Mouse (Mus musculus) lung, embryonic 16.5 days (tissue): ENCODE measurements around the gene Pum1. TPM values are rescaled to one million over a fixed set of nuclear protein-coding genes. Genes with fewer than 3 reads are reported as not detected.
"Not testable (repeated sequence)": the region's sequence is repeated elsewhere in the genome, so short reads cannot be mapped to it uniquely, and the experiment has no call there.

Experiments
- ATAC-seq: fragments of 200-750 bp; cut with Nextera tagmentation; 2 replicates; pipeline ENCODE4 v1.8.0; 2017; ENCODE audit warnings: low read depth, mild to moderate bottlenecking, moderate library complexity
- H3K27ac ChIP-seq: fragments of 300-500 bp; sonication (generic); 2 replicates; pipeline ENCODE4 v1.5.1; 2014; ENCODE audit warnings: mild to moderate bottlenecking, control low read depth, low read length
- H3K27me3 ChIP-seq: fragments of 300-500 bp; sonication (generic); 2 replicates; pipeline ENCODE4 v1.6.1; 2014; ENCODE audit warnings: low read depth, low read length, mixed read lengths; ENCODE audit not compliant: control insufficient read depth, insufficient read depth
- H3K36me3 ChIP-seq: fragments of 300-500 bp; sonication (generic); 2 replicates; pipeline ENCODE4 v1.6.1; 2014; ENCODE audit warnings: low read length; ENCODE audit not compliant: control insufficient read depth, insufficient read depth
- H3K4me1 ChIP-seq: fragments of 300-500 bp; sonication (generic); replicated peaks from 2 replicates; pipeline ENCODE4 v1.6.1; 2014; ENCODE audit warnings: low read length, mixed read lengths; ENCODE audit not compliant: control insufficient read depth, insufficient read depth
- H3K4me2 ChIP-seq: fragments of 300-500 bp; sonication (generic); 2 replicates; pipeline ENCODE4 v1.6.1; 2014; ENCODE audit warnings: low read depth, low read length, control low read depth
- H3K4me3 ChIP-seq: fragments of 300-500 bp; sonication (generic); 2 replicates; pipeline ENCODE4 v1.5.1; 2014; ENCODE audit warnings: mild to moderate bottlenecking, low read length, control low read depth
- H3K9ac ChIP-seq: fragments of 300-500 bp; sonication (generic); 2 replicates; pipeline ENCODE4 v1.6.1; 2014; ENCODE audit warnings: low read length, control low read depth
- H3K9me3 ChIP-seq: fragments of 300-500 bp; sonication (generic); 2 replicates; pipeline ENCODE4 v1.6.1; 2016; ENCODE audit warnings: low read length; ENCODE audit not compliant: control insufficient read depth
- WGBS: fragments of 180-500 bp; shearing (Covaris S2); extraction: QIAGEN DNeasy Blood & Tissue Kit; methylation state at CpG from one replicate; pipeline ENCODE4 v1.1.7; 2014; 5-methylcytosine and 5-hydroxymethylcytosine counted together
- polyA plus RNA-seq: library from polyadenylated mRNA; unstranded; fragments of >200 nt; fragmentation: Nextera tagmentation; extraction: Ambion mirVana; gene quantifications from 2 replicates; pipeline ENCODE4 v1.2.1, GENCODE M21; 2015

Pum1 gene
- polyA plus RNA-seq, 1 experiment from 2014 or later = 84.2 TPM

- no peak for ATAC-seq
- WGBS = 97% methylated on average over 3 of the region's 3 CpGs
- H3K4me3 ChIP-seq = no peak overlapping the region
These were observed 15.0 kb downstream of the Pum1 start for GRCm38 (mm10) chr4:130678149-130678548.

GRCm38 (mm10) chr4:130680676-130681075 lies 17.6 kb downstream of the Pum1 start:
- no peak for ATAC-seq
- Histone ChIP-seq H3K27me3 (no peaks in the 10 kb centered on the region), H3K4me2 (no peak overlapping the region), H3K9ac (no peak overlapping the region), H3K36me3 (peaks cover 9% of the 10 kb centered on the region; the same call in 1 of the 2 replicates), H3K4me3 (no peak overlapping the region), H3K9me3 (no peaks in the 10 kb centered on the region), H3K4me1 (no peaks in the 10 kb centered on the region), H3K27ac (no peak overlapping the region)
- whole genome bisulfite sequencing = 92% methylated on average over 6 of the region's 6 CpGs

More at GRCm38 (mm10) chr4:130678149-130678548, 15.0 kb downstream of the Pum1 start:
- Histone ChIP-seq H3K4me1 (no peaks in the 10 kb centered on the region), H3K4me2 (no peak overlapping the region), H3K27me3 (no peaks in the 10 kb centered on the region), H3K9ac (no peak overlapping the region), H3K9me3 (no peaks in the 10 kb centered on the region), H3K27ac (no peak overlapping the region), H3K36me3 (peaks cover 17% of the 10 kb centered on the region)

GRCm38 (mm10) chr4:130683051-130683450 lies 19.9 kb downstream of the Pum1 start:
- not testable (repeated sequence) for H3K27ac ChIP-seq, ATAC-seq, H3K4me2 ChIP-seq, H3K27me3 ChIP-seq, H3K4me3 ChIP-seq, H3K9me3 ChIP-seq, H3K36me3 ChIP-seq, H3K9ac ChIP-seq, H3K4me1 ChIP-seq
- WGBS = 84% methylated on average over 4 of the region's 5 CpGs

- Histone ChIP-seq H3K4me2 (no peak overlapping the region), H3K4me1 (no peaks in the 10 kb centered on the region), H3K27me3 (no peaks in the 10 kb centered on the region), H3K4me3 (no peak overlapping the region), H3K27ac (no peak overlapping the region), H3K9me3 (no peaks in the 10 kb centered on the region), H3K9ac (no peak overlapping the region), H3K36me3 (peaks cover 5% of the 10 kb centered on the region)
- WGBS = 82% methylated on average over 3 of the region's 3 CpGs
- ATAC-seq = no peak
These were observed 30.8 kb downstream of the Pum1 start for GRCm38 (mm10) chr4:130693936-130694335.

GRCm38 (mm10) chr4:130694982-130695381 lies 31.9 kb downstream of the Pum1 start:
- H3K4me3 ChIP-seq = no peak overlapping the region
- H3K36me3 ChIP-seq = peaks cover 5% of the 10 kb centered on the region
- 87% methylated on average over 3 of the region's 3 CpGs for WGBS
- H3K9ac ChIP-seq = no peak overlapping the region
- no peak for ATAC-seq
- no peaks in the 10 kb centered on the region for H3K27me3 ChIP-seq
- H3K4me1 ChIP-seq = no peaks in the 10 kb centered on the region
- no peaks in the 10 kb centered on the region for H3K9me3 ChIP-seq
- H3K27ac ChIP-seq = no peak overlapping the region
- H3K4me2 ChIP-seq = no peak overlapping the region

GRCm38 (mm10) chr4:130701061-130701460 lies 37.9 kb downstream of the Pum1 start:
- H3K4me3 ChIP-seq = no peak overlapping the region
- no peaks in the 10 kb centered on the region for H3K9me3 ChIP-seq
- WGBS = 85% methylated on average over 2 of the region's 2 CpGs
- no peak overlapping the region for H3K4me2 ChIP-seq
- ATAC-seq = no peak
- no peaks in the 10 kb centered on the region for H3K4me1 ChIP-seq
- no peaks in the 10 kb centered on the region for H3K27me3 ChIP-seq
- no peak overlapping the region for H3K9ac ChIP-seq
- peaks cover 3% of the 10 kb centered on the region; the same call in 1 of the 2 replicates for H3K36me3 ChIP-seq
- H3K27ac ChIP-seq = no peak overlapping the region

- H3K4me2 ChIP-seq = no peak overlapping the region
- WGBS = 76% methylated on average over 3 of the region's 3 CpGs
- no peaks in the 10 kb centered on the region for H3K9me3 ChIP-seq
- peaks cover 6% of the 10 kb centered on the region; the same call in 1 of the 2 replicates for H3K36me3 ChIP-seq
- ATAC-seq = no peak
- no peak overlapping the region for H3K9ac ChIP-seq
- no peak overlapping the region for H3K27ac ChIP-seq
- no peaks in the 10 kb centered on the region for H3K27me3 ChIP-seq
- no peaks in the 10 kb centered on the region for H3K4me1 ChIP-seq
- no peak overlapping the region for H3K4me3 ChIP-seq
These were observed 39.9 kb downstream of the Pum1 start for GRCm38 (mm10) chr4:130702835-130703535.

GRCm38 (mm10) chr4:130703601-130704000 lies 40.5 kb downstream of the Pum1 start:
- peaks cover 6% of the 10 kb centered on the region; the same call in 1 of the 2 replicates for H3K36me3 ChIP-seq
- no peaks in the 10 kb centered on the region for H3K9me3 ChIP-seq
- no peak overlapping the region for H3K4me3 ChIP-seq
- H3K27ac ChIP-seq = no peak overlapping the region
- WGBS = 95% methylated on average over 3 of the region's 3 CpGs
- no peak overlapping the region for H3K9ac ChIP-seq
- no peaks in the 10 kb centered on the region for H3K27me3 ChIP-seq
- no peak overlapping the region for H3K4me2 ChIP-seq
- no peak for ATAC-seq
- H3K4me1 ChIP-seq = no peaks in the 10 kb centered on the region

GRCm38 (mm10) chr4:130704615-130705014 lies 41.5 kb downstream of the Pum1 start:
- 97% methylated on average over 3 of the region's 4 CpGs for WGBS
- no peak overlapping the region for H3K27ac ChIP-seq
- no peaks in the 10 kb centered on the region for H3K9me3 ChIP-seq
- no peak overlapping the region for H3K4me3 ChIP-seq
- no peaks in the 10 kb centered on the region for H3K4me1 ChIP-seq
- H3K36me3 ChIP-seq = peaks cover 8% of the 10 kb centered on the region; the same call in 1 of the 2 replicates
- no peaks in the 10 kb centered on the region for H3K27me3 ChIP-seq
- no peak overlapping the region for H3K9ac ChIP-seq
- ATAC-seq = no peak
- H3K4me2 ChIP-seq = no peak overlapping the region
